Mouse (Mus musculus) adrenal gland, adult 10 weeks (tissue): ENCODE data around the gene Cbr1. TPM values are rescaled to one million over a fixed set of nuclear protein-coding genes. Genes with fewer than 3 reads are reported as not detected.

Experiments
- polyA plus RNA-seq: library from polyadenylated mRNA; stranded (reverse); fragments of 350-450 nt; fragmentation: Illumina TruSeq; extraction: RNeasy Lipid Tissue Mini Kit (QIAGEN cat#74804); gene quantifications from one replicate; pipeline ENCODE4 v1.2.3, GENCODE M21; 2014; ENCODE audit warnings: low read depth, low replicate concordance

The Cbr1 gene
- 14.6 TPM for polyA plus RNA-seq

GRCm38 (mm10) chr16:93605553-93605952 lies at the start of gene Cbr1:
Cbr1 (plus strand) TSS chr16:93605853.

GRCm38 (mm10) chr16:93603439-93604212 lies 2.0 kb upstream of the Cbr1 start, which contains the start of gene Setd4:
Setd4 (minus strand) TSS chr16:93604063.

GRCm38 (mm10) chr16:93627761-93628400 lies 22.2 kb downstream of the Cbr1 start, which contains the start of gene Gm5678:
Gm5678 (plus strand) TSS chr16:93628097.

Other genes with a start within 250 kb of the Cbr1 start
- gene Setd4, start 1.8 kb upstream of the Cbr1 start, polyA plus RNA-seq: 0.41 TPM
- not detected for gene Gm5678, start 22.2 kb downstream of the Cbr1 start, polyA plus RNA-seq
- gene Cbr3, start 77.4 kb downstream of the Cbr1 start, polyA plus RNA-seq: 9.6 TPM
- gene Dop1b, start 106.1 kb downstream of the Cbr1 start, polyA plus RNA-seq: 9.6 TPM
- gene Morc3, start 226.3 kb downstream of the Cbr1 start, polyA plus RNA-seq: 135 TPM